Mouse (Mus musculus): ENCODE measurements at regions not wholly inside any gene's neighbourhood (a gene's known extent, or its start where the extent isn't known, plus 50 kb on each side); places are given as distances from the start of the nearest gene placed in this dataset.
A peak's percentile ranks its signal among the peaks of the same experiment; 100 is the strongest.
"Not testable (repeated sequence)": the region's sequence is repeated elsewhere in the genome, so short reads cannot be mapped to it uniquely, and the experiment has no call there.

- peaks cover 16% of the 10 kb centered on the region for H3K4me1 ChIP-seq (replicated peaks; ENCODE audit: low read depth, low read length)
- H3K36me3 ChIP-seq (ENCODE audit: insufficient read depth, low read length); H3K27me3 ChIP-seq (ENCODE audit: insufficient read depth, low read length); H3K9me3 ChIP-seq (ENCODE audit: low read length); H3K4me3 ChIP-seq (replicated peaks; ENCODE audit: low read length): not testable (repeated sequence)
- peak; percentile 42; the same call in 1 of the 2 replicates for TF ChIP-seq NANOG (IDR thresholded peaks at IDR 0.05; ENCODE audit: borderline replicate concordance, low read length)
Measured at GRCm38 (mm10) chr4:121735636-121736325, 113.9 kb upstream of the Gm12887 start.

Data from E14TG2a.4 (cell line).